Mouse (Mus musculus): ENCODE results near the gene Zfp583. TPM values are rescaled to one million over a fixed set of nuclear protein-coding genes. Genes with fewer than 3 reads are reported as not detected.

Zfp583 gene
- polyA plus RNA-seq, 1 experiment from 2014 or later = 2.0 TPM

GRCm38 (mm10) chr7:6364761-6365160 is 33.7 kb upstream of the Zfp583 start:
- Histone ChIP-seq H3K9ac (ENCODE audit: low read length) (no peak overlapping the region), H3K27ac (replicated peaks) (no peak overlapping the region), H3K4me3 (ENCODE audit: low read depth, low read length) (no peak overlapping the region), H3K4me2 (replicated peaks; ENCODE audit: low read depth) (no peak overlapping the region), H3K4me1 (replicated peaks; ENCODE audit: control insufficient read depth, insufficient read depth) (0 out of 2 replicates have a peak, but pooled peaks cover 2% of the 10 kb centered on the region), H3K9me3 (ENCODE audit: control insufficient read depth, low read length) (no peaks in the 10 kb centered on the region), H3K27me3 (ENCODE audit: control insufficient read depth, insufficient read depth, low read length) (no peaks in the 10 kb centered on the region), H3K36me3 (ENCODE audit: control insufficient read depth, insufficient read depth, low read length) (no peaks in the 10 kb centered on the region)
- WGBS = 53% methylated on average over 1 of the region's 1 CpGs
- ATAC-seq (ENCODE audit: low FRiP score, low TSS enrichment) = no peak
- no peak for DNase-seq (ENCODE audit: low spot score)
- TF ChIP-seq CTCF (IDR thresholded peaks at IDR 0.05; ENCODE audit: low read depth) = no peak
- TF ChIP-seq EP300 (optimal IDR thresholded peaks at IDR 0.05) = no peak

- TF ChIP-seq EP300 (optimal IDR thresholded peaks at IDR 0.05) = no peak
- peak; percentile 67 for TF ChIP-seq CTCF (IDR thresholded peaks at IDR 0.05; ENCODE audit: low read depth)
- ATAC-seq (ENCODE audit: low FRiP score, low TSS enrichment) (peak; percentile 84), DNase-seq (ENCODE audit: low spot score) (peak; percentile 88)
- 0 out of 2 replicates have a peak, but pooled peaks cover 2% of the 10 kb centered on the region for H3K4me1 ChIP-seq (replicated peaks; ENCODE audit: control insufficient read depth, insufficient read depth)
- H3K27ac ChIP-seq (replicated peaks) = peak within 1 kb of the TSS; percentile 86
- under 1% methylated on average over 23 of the region's 23 CpGs for WGBS
- peak within 1 kb of the TSS; percentile 54 for H3K4me3 ChIP-seq (ENCODE audit: low read depth, low read length)
- H3K4me2 ChIP-seq (replicated peaks; ENCODE audit: low read depth) = peak within 1 kb of the TSS; percentile 70
- H3K9ac ChIP-seq (ENCODE audit: low read length) = peak within 1 kb of the TSS; percentile 63
- H3K27me3 ChIP-seq (ENCODE audit: control insufficient read depth, insufficient read depth, low read length) = no peaks in the 10 kb centered on the region
- H3K36me3 ChIP-seq (ENCODE audit: control insufficient read depth, insufficient read depth, low read length) = no peaks in the 10 kb centered on the region
- no peaks in the 10 kb centered on the region for H3K9me3 ChIP-seq (ENCODE audit: control insufficient read depth, low read length)
Measured at GRCm38 (mm10) chr7:6363047-6363488, 32.0 kb upstream of the Zfp583 start, which contains the start of gene Zfp78. Gene Zfp78, plus strand, starts transcription at chr7:6363280.

- H3K27me3 ChIP-seq (ENCODE audit: control insufficient read depth, insufficient read depth, low read length) = no peaks in the 10 kb centered on the region
- 0 out of 2 replicates have a peak, but pooled peaks cover 2% of the 10 kb centered on the region for H3K4me1 ChIP-seq (replicated peaks; ENCODE audit: control insufficient read depth, insufficient read depth)
- TF ChIP-seq CTCF (IDR thresholded peaks at IDR 0.05; ENCODE audit: low read depth) = no peak
- no peak for TF ChIP-seq EP300 (optimal IDR thresholded peaks at IDR 0.05)
- peak overlapping the region; percentile 54 for H3K4me3 ChIP-seq (ENCODE audit: low read depth, low read length)
- H3K4me2 ChIP-seq (replicated peaks; ENCODE audit: low read depth) = peak overlapping the region; percentile 70
- H3K9ac ChIP-seq (ENCODE audit: low read length) = peak overlapping the region; percentile 48
- ATAC-seq (ENCODE audit: low FRiP score, low TSS enrichment) (peak; percentile 96), DNase-seq (ENCODE audit: low spot score) (peak; percentile 100)
- H3K36me3 ChIP-seq (ENCODE audit: control insufficient read depth, insufficient read depth, low read length) = no peaks in the 10 kb centered on the region
- WGBS = 1% methylated on average over 38 of the region's 38 CpGs
- H3K27ac ChIP-seq (replicated peaks) = peak overlapping the region; percentile 86
- H3K9me3 ChIP-seq (ENCODE audit: control insufficient read depth, low read length) = no peaks in the 10 kb centered on the region
Measured at GRCm38 (mm10) chr7:6362268-6363046, 31.4 kb upstream of the Zfp583 start.

GRCm38 (mm10) chr7:6361756-6362155 is 30.7 kb upstream of the Zfp583 start:
- no peak for TF ChIP-seq CTCF (IDR thresholded peaks at IDR 0.05; ENCODE audit: low read depth)
- no peak for TF ChIP-seq EP300 (optimal IDR thresholded peaks at IDR 0.05)
- no peak for DNase-seq (ENCODE audit: low spot score)
- Histone ChIP-seq H3K4me1 (replicated peaks; ENCODE audit: control insufficient read depth, insufficient read depth) (0 out of 2 replicates have a peak, but pooled peaks cover 2% of the 10 kb centered on the region), H3K27ac (replicated peaks) (peak overlapping the region; percentile 86), H3K9me3 (ENCODE audit: control insufficient read depth, low read length) (no peaks in the 10 kb centered on the region), H3K27me3 (ENCODE audit: control insufficient read depth, insufficient read depth, low read length) (no peaks in the 10 kb centered on the region), H3K36me3 (ENCODE audit: control insufficient read depth, insufficient read depth, low read length) (no peaks in the 10 kb centered on the region), H3K9ac (ENCODE audit: low read length) (peak overlapping the region; percentile 48), H3K4me3 (ENCODE audit: low read depth, low read length) (peak overlapping the region; percentile 46), H3K4me2 (replicated peaks; ENCODE audit: low read depth) (peak overlapping the region; percentile 62)
- no peak for ATAC-seq (ENCODE audit: low FRiP score, low TSS enrichment)
- 21% methylated on average over 7 of the region's 7 CpGs for WGBS

GRCm38 (mm10) chr7:6360477-6361060 is 29.5 kb upstream of the Zfp583 start:
- Histone ChIP-seq H3K9ac (ENCODE audit: low read length) (no peak overlapping the region), H3K9me3 (ENCODE audit: control insufficient read depth, low read length) (no peaks in the 10 kb centered on the region), H3K27ac (replicated peaks) (no peak overlapping the region), H3K4me2 (replicated peaks; ENCODE audit: low read depth) (no peak overlapping the region), H3K36me3 (ENCODE audit: control insufficient read depth, insufficient read depth, low read length) (no peaks in the 10 kb centered on the region), H3K27me3 (ENCODE audit: control insufficient read depth, insufficient read depth, low read length) (no peaks in the 10 kb centered on the region), H3K4me1 (replicated peaks; ENCODE audit: control insufficient read depth, insufficient read depth) (0 out of 2 replicates have a peak, but pooled peaks cover 2% of the 10 kb centered on the region), H3K4me3 (ENCODE audit: low read depth, low read length) (no peak overlapping the region)
- 12% methylated on average over 9 of the region's 9 CpGs for WGBS
- TF ChIP-seq EP300 (optimal IDR thresholded peaks at IDR 0.05) (no peak), CTCF (IDR thresholded peaks at IDR 0.05; ENCODE audit: low read depth) (no peak)
- ATAC-seq (ENCODE audit: low FRiP score, low TSS enrichment) = no peak
- DNase-seq (ENCODE audit: low spot score) = peak; percentile 40
